Mouse (Mus musculus): ENCODE measurements at regions not wholly inside any gene's neighbourhood (a gene's known extent, or its start where the extent isn't known, plus 50 kb on each side); places are given as distances from the start of the nearest gene placed in this dataset.

DNA sequence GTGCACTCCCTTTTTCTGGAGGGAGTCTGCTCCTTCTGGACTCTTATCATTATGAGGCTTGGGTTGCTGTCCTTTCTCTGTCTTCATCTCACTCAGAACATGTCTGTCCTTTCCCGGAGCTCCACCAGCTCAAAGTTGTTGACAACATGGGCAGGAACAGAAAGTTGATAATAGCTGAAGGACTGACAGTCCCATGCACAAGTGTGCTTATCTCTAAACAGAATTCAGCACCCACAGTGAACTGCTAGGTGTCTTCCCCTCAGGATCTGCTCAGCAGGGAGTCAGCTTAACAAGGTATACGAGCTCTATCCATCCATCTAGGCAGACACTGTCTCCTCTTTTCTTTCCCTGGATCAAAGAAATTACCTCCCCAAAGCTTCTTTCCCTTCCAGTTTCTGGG lies 89.2 kb upstream of the Rab11fip2 start:
- DNase-seq (ENCODE audit: low read depth), result no peak

- DNase-seq (ENCODE audit: low read depth), result no peak
Measured at GRCm38 (mm10) chr19:60030212-60030788, 86.8 kb upstream of the Rab11fip2 start.

DNA sequence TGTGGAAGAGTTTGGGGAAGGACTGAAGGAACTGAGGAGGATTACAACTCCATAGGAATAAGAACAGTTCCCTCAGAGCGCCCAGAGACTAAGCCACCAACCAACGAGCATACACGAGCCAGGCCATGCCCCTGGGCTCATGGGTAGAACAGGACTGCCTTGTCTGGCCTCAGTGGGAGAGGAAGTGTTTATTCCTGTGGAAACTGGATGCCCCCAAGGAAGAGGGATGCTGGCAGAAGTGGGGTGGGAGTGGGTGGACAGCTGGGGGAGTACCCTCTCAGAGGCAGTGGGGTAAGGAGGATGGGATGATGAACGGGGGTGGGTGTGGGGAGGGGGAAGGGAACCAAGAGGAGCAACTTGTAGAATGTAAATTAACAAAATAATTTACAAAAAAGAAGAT lies 86.3 kb upstream of the Rab11fip2 start:
- no peak for DNase-seq (ENCODE audit: low read depth)

DNA sequence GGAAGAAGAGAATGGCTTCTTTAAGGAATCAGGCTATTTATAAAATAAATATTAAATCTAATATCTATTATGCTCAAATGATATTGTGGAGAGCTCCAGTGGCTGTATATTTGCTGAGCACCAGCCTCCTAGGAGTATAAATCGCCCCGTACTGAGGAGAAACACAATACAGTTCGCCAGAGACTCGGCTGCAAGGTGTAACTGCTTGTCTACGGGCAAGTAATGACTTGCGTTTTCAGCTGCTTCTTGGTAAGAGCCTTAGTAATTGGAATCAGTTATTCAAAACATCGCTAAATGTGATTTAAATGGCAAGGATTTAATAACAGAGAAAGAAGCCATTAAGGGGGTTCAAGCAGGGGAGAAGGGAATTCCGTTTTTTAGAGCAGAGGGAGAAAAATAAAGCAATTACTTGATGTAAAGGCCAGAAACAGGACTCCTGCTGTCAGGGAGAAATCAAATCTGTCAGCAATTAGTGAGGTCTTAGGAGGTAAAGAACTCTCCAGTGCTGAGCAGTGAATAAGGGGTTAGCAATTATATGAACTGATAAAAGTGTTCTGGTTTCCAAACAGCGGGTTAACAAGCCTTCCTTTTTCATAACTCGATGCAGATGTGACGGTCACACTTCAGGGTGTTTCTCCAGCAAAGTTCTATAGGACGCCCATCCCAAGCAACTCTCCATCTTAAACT lies 72.3 kb upstream of the Rab11fip2 start:
- no peak for DNase-seq (ENCODE audit: low read depth)

DNA sequence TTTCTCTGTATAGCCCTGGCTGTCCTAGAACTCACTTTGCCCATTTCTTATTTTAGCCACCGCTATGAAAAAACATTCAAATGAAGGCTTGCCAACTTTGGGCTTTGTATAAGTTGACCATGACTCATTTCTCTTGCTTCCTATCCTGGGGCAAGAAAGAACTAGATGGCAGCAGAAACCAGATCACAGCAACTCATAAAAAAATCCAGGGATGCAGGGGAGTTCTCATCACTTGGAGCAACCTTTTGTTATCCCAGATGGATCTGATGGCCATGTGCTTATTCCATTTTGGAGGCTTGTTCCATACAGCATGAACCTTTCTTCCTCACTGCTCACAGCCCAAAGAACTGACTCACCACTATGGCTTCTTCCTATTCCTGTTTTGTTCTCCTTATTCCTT lies 52.1 kb upstream of the Rab11fip2 start:
- DNase-seq (ENCODE audit: low read depth), result no peak
